Comparison of ENCODE assay signal across 15 mouse cellular contexts in genomic region chr13:104620423-104620822, GRCm38 (mm10).
"Had no signal": no experiment of that assay in that cellular context is flagged by ENCODE, and none has a peak within 500 bp of the region (broad histone marks: within the 10 kb centered on the region; RNA-seq: fewer than 3 reads in every experiment).

No protein-coding gene starts in this region.

- H3K36me3 ChIP-seq: limb, embryonic 10.5 days; liver, embryonic 15.5 days; midbrain, embryonic 12.5 days had no signal

- H3K9me3 ChIP-seq: limb, embryonic 10.5 days; liver, embryonic 15.5 days; midbrain, embryonic 12.5 days had no signal

- ATAC-seq: midbrain, embryonic 16.5 days had no signal

- H3K4me2 ChIP-seq: liver, embryonic 11.5 days; liver, embryonic 15.5 days; midbrain, embryonic 12.5 days had no signal

- H3K4me1 ChIP-seq: liver, embryonic 15.5 days; midbrain, embryonic 12.5 days had no signal

- DNase-seq: kidney, adult 18-20 months; kidney, postnatal 10 days; kidney, postnatal 4 days; lung, adult 2 months; right cerebral cortex, postnatal 14 days; thymus, adult 2 months; thymus, postnatal 25 days had no signal

- H3K27ac ChIP-seq: layer of hippocampus, adult 2 months; limb, embryonic 10.5 days; liver, embryonic 15.5 days; macrophage; midbrain, embryonic 12.5 days had no signal

- H3K27me3 ChIP-seq: liver, embryonic 15.5 days; midbrain, embryonic 12.5 days had no signal

- H3K4me3 ChIP-seq: layer of hippocampus, adult 2 months; left cerebral cortex, adult 2 months; limb, embryonic 10.5 days; liver, embryonic 15.5 days; midbrain, embryonic 12.5 days had no signal

- H3K9ac ChIP-seq: liver, embryonic 15.5 days; midbrain, embryonic 12.5 days had no signal
